Mouse (Mus musculus): ENCODE results near the gene Il4i1.

- TF ChIP-seq CTCF (conservative IDR thresholded peaks at IDR 0.05; ENCODE audit: low read length): no peak
- no peak for TF ChIP-seq POU5F1 (IDR thresholded peaks at IDR 0.05; ENCODE audit: borderline replicate concordance, low read length)
- TF ChIP-seq NANOG (IDR thresholded peaks at IDR 0.05; ENCODE audit: borderline replicate concordance, low read length): no peak
Measured at GRCm38 (mm10) chr7:44789531-44789930, 26.7 kb upstream of the Il4i1 start.
